Mouse (Mus musculus): ENCODE results near the gene Atrnl1.

GRCm38 (mm10) chr19:57936865-57937264 lies 326.0 kb downstream of the Atrnl1 start:
- TF ChIP-seq CTCF (IDR thresholded peaks at IDR 0.05; ENCODE audit: insufficient read depth, low read depth, low read length) (no peak), POLR2A (IDR thresholded peaks at IDR 0.05; ENCODE audit: insufficient read depth, low read depth, low read length) (no peak)
